Mouse (Mus musculus) kidney, postnatal 0 days (tissue): ENCODE data around the gene Ttl. TPM values are rescaled to one million over a fixed set of nuclear protein-coding genes. Genes with fewer than 3 reads are reported as not detected.

ENCODE experiments used
- ATAC-seq: fragments of 200-750 bp; cut with Nextera tagmentation; replicated peaks from 2 replicates; pipeline ENCODE4 v1.8.0; 2017; ENCODE audit warnings: low read depth, moderate number of reproducible peaks, moderate TSS enrichment, moderate library complexity; ENCODE audit not compliant: low FRiP score
- DNase-seq: peaks from one replicate; pipeline ENCODE4 v3.0.0-alpha.2; 2016; ENCODE audit warnings: low spot score
- H3K27ac ChIP-seq: fragments of 300-500 bp; sonication (generic); 2 replicates; pipeline ENCODE4 v1.5.1; 2014; ENCODE audit warnings: mild to moderate bottlenecking
- H3K27me3 ChIP-seq: fragments of 300-500 bp; sonication (generic); 2 replicates; pipeline ENCODE4 v1.6.1; 2014; ENCODE audit warnings: low read length, mixed read lengths; ENCODE audit not compliant: insufficient read depth
- H3K36me3 ChIP-seq: fragments of 300-500 bp; sonication (generic); 2 replicates; pipeline ENCODE4 v1.6.1; 2014; ENCODE audit warnings: low read length, mixed read lengths; ENCODE audit not compliant: insufficient read depth
- H3K4me1 ChIP-seq: fragments of 300-500 bp; sonication (generic); replicated peaks from 2 replicates; pipeline ENCODE4 v1.6.1; 2014; ENCODE audit warnings: antibody characterized with exemption, low read length, mixed read lengths; ENCODE audit not compliant: insufficient read depth
- H3K4me2 ChIP-seq: fragments of 300-500 bp; sonication (generic); 2 replicates; pipeline ENCODE4 v1.6.1; 2014; ENCODE audit warnings: mild to moderate bottlenecking, low read length, moderate library complexity, mixed read lengths
- H3K4me3 ChIP-seq: fragments of 300-500 bp; sonication (generic); replicated peaks from 2 replicates; pipeline ENCODE4 v1.5.1; 2014; ENCODE audit warnings: low read depth, low read length
- H3K9ac ChIP-seq: fragments of 300-500 bp; sonication (generic); 2 replicates; pipeline ENCODE4 v1.6.1; 2014; ENCODE audit warnings: low read depth, low read length
- H3K9me3 ChIP-seq: fragments of 300-500 bp; sonication (generic); replicated peaks from 2 replicates; pipeline ENCODE4 v1.6.1; 2016; ENCODE audit warnings: low read length, inconsistent platforms, mixed read lengths
- CTCF ChIP-seq: IDR thresholded peaks from 2 replicates; pipeline ENCODE4 v1.5.1; 2016; ENCODE audit warnings: antibody characterized with exemption, low read depth, mild to moderate bottlenecking, moderate library complexity
- WGBS: fragments of 180-500 bp; shearing (Covaris S2); extraction: QIAGEN DNeasy Blood & Tissue Kit; methylation state at CpG from one replicate; pipeline ENCODE4 v1.1.7; 2014; 5-methylcytosine and 5-hydroxymethylcytosine counted together
- polyA plus RNA-seq: library from polyadenylated mRNA; unstranded; fragments of >200 nt; fragmentation: Nextera tagmentation; extraction: Ambion mirVana; gene quantifications from 2 replicates; pipeline ENCODE4 v1.2.1, GENCODE M21; 2015

The Ttl gene
- polyA plus RNA-seq, 1 experiment from 2014 or later = 10.0 TPM

GRCm38 (mm10) chr2:129056597-129056996 is 9.1 kb upstream of the Ttl start:
- Histone ChIP-seq H3K27ac (no peak overlapping the region), H3K27me3 (no peaks in the 10 kb centered on the region), H3K36me3 (no peaks in the 10 kb centered on the region), H3K4me2 (no peak overlapping the region), H3K4me3 (no peak overlapping the region), H3K9me3 (no peaks in the 10 kb centered on the region), H3K4me1 (no peaks in the 10 kb centered on the region), H3K9ac (no peak overlapping the region)
- peak; percentile 58 for TF ChIP-seq CTCF
- WGBS = 61% methylated on average over 9 of the region's 9 CpGs
- DNase-seq (no peak), ATAC-seq (no peak)

- Histone ChIP-seq H3K4me2 (no peak overlapping the region), H3K36me3 (no peaks in the 10 kb centered on the region), H3K4me3 (no peak overlapping the region), H3K9ac (no peak overlapping the region), H3K4me1 (no peaks in the 10 kb centered on the region), H3K27ac (no peak overlapping the region), H3K9me3 (no peaks in the 10 kb centered on the region), H3K27me3 (no peaks in the 10 kb centered on the region)
- no peak for DNase-seq
- ATAC-seq = no peak
- 95% methylated on average over 8 of the region's 8 CpGs for WGBS
- TF ChIP-seq CTCF = no peak
Observed at GRCm38 (mm10) chr2:129057256-129057655, 8.5 kb upstream of the Ttl start.

GRCm38 (mm10) chr2:129057920-129058361 is 7.8 kb upstream of the Ttl start:
- H3K9me3 ChIP-seq = no peaks in the 10 kb centered on the region
- no peak overlapping the region for H3K4me3 ChIP-seq
- H3K4me2 ChIP-seq = no peak overlapping the region
- no peaks in the 10 kb centered on the region for H3K27me3 ChIP-seq
- ATAC-seq (no peak), DNase-seq (no peak)
- no peak for TF ChIP-seq CTCF
- no peaks in the 10 kb centered on the region for H3K4me1 ChIP-seq
- no peak overlapping the region for H3K9ac ChIP-seq
- H3K27ac ChIP-seq = no peak overlapping the region
- 90% methylated on average over 6 of the region's 6 CpGs for WGBS
- H3K36me3 ChIP-seq = no peaks in the 10 kb centered on the region

- H3K27me3 ChIP-seq = no peaks in the 10 kb centered on the region
- no peak for TF ChIP-seq CTCF
- WGBS = 73% methylated on average over 10 of the region's 10 CpGs
- H3K4me1 ChIP-seq = no peaks in the 10 kb centered on the region
- DNase-seq (no peak), ATAC-seq (no peak)
- H3K36me3 ChIP-seq = no peaks in the 10 kb centered on the region
- no peaks in the 10 kb centered on the region for H3K9me3 ChIP-seq
- H3K4me2 ChIP-seq = no peak overlapping the region
- no peak overlapping the region for H3K4me3 ChIP-seq
- H3K27ac ChIP-seq = no peak overlapping the region
- no peak overlapping the region for H3K9ac ChIP-seq
Observed at GRCm38 (mm10) chr2:129061456-129062059, 4.2 kb upstream of the Ttl start.

- peak overlapping the region; percentile 67 for H3K4me3 ChIP-seq
- no peaks in the 10 kb centered on the region for H3K27me3 ChIP-seq
- TF ChIP-seq CTCF = no peak
- WGBS = 0% methylated on average over 20 of the region's 20 CpGs
- H3K9ac ChIP-seq = peak overlapping the region; percentile 69
- H3K9me3 ChIP-seq = no peaks in the 10 kb centered on the region
- H3K36me3 ChIP-seq = no peaks in the 10 kb centered on the region
- peak overlapping the region; percentile 68 for H3K4me2 ChIP-seq
- H3K4me1 ChIP-seq = no peaks in the 10 kb centered on the region
- peak overlapping the region; percentile 62 for H3K27ac ChIP-seq
- DNase-seq (peak; percentile 81), ATAC-seq (peak; percentile 58; the same call in 1 of the 2 replicates)
Observed at GRCm38 (mm10) chr2:129066326-129066725, 584 bp downstream of the Ttl start.

GRCm38 (mm10) chr2:129070296-129070695 is 4.6 kb downstream of the Ttl start:
- H3K9ac ChIP-seq = no peak overlapping the region
- ATAC-seq (no peak), DNase-seq (no peak)
- H3K36me3 ChIP-seq = no peaks in the 10 kb centered on the region
- no peaks in the 10 kb centered on the region for H3K9me3 ChIP-seq
- no peak overlapping the region for H3K4me2 ChIP-seq
- 89% methylated on average over 3 of the region's 3 CpGs for WGBS
- H3K27me3 ChIP-seq = no peaks in the 10 kb centered on the region
- H3K4me3 ChIP-seq = no peak overlapping the region
- no peak for TF ChIP-seq CTCF
- H3K27ac ChIP-seq = no peak overlapping the region
- no peaks in the 10 kb centered on the region for H3K4me1 ChIP-seq

GRCm38 (mm10) chr2:129078313-129078712 is 12.6 kb downstream of the Ttl start:
- DNase-seq (no peak), ATAC-seq (no peak)
- H3K9ac ChIP-seq = no peak overlapping the region
- 84% methylated on average over 3 of the region's 3 CpGs for WGBS
- H3K36me3 ChIP-seq = 0 out of 2 replicates have a peak, but pooled peaks cover 4% of the 10 kb centered on the region
- H3K4me1 ChIP-seq = no peaks in the 10 kb centered on the region
- no peaks in the 10 kb centered on the region for H3K27me3 ChIP-seq
- no peaks in the 10 kb centered on the region for H3K9me3 ChIP-seq
- H3K4me3 ChIP-seq = no peak overlapping the region
- no peak overlapping the region for H3K4me2 ChIP-seq
- peak; percentile 61 for TF ChIP-seq CTCF
- no peak overlapping the region for H3K27ac ChIP-seq
